Mouse (Mus musculus) bone marrow, adult 2 months (tissue): Measurements from ENCODE around the gene Cep41. TPM values are rescaled to one million over a fixed set of nuclear protein-coding genes. Genes with fewer than 3 reads are reported as not detected.

Source experiments
- H3K27ac ChIP-seq: fragments of 200-500 bp; 2 replicates; pipeline ENCODE4 v1.5.1; 2012; ENCODE audit warnings: low read depth, mild to moderate bottlenecking, control low read depth, inconsistent platforms, low read length; ENCODE audit not compliant: control insufficient read depth, poor library complexity, insufficient read depth
- H3K4me1 ChIP-seq: fragments of 200-500 bp; 2 replicates; pipeline ENCODE4 v1.6.1; 2011; ENCODE audit warnings: low read length; ENCODE audit not compliant: control insufficient read depth, insufficient read depth
- H3K4me3 ChIP-seq: fragments of 200-500 bp; replicated peaks from 2 replicates; pipeline ENCODE3; 2011; ENCODE audit warnings: mild to moderate bottlenecking, low read depth, low read length, control low read depth; ENCODE audit not compliant: control insufficient read depth
- CTCF ChIP-seq: fragments of 200-500 bp; IDR thresholded peaks from 2 replicates; pipeline ENCODE4 v1.5.1; 2011; ENCODE audit warnings: low read length, control low read depth; ENCODE audit not compliant: control insufficient read depth, insufficient read depth
- POLR2A ChIP-seq: fragments of 200-500 bp; IDR thresholded peaks from 2 replicates; pipeline ENCODE4 v1.6.1; 2011; ENCODE audit warnings: low read depth, mild to moderate bottlenecking, control low read depth, low read length, borderline replicate concordance; ENCODE audit not compliant: control insufficient read depth
- WGBS: fragments of 180-500 bp; shearing (Covaris S2); methylation state at CpG from one replicate; pipeline ENCODE4 v1.1.7; 2018; 5-methylcytosine and 5-hydroxymethylcytosine counted together
- polyA plus RNA-seq: library from polyadenylated mRNA; stranded (reverse); fragments of >200 nt; gene quantifications from 2 replicates; pipeline ENCODE4 v1.2.4, GENCODE M21; 2011; ENCODE audit warnings: low replicate concordance; ENCODE audit not compliant: missing spikeins, insufficient read depth, insufficient read length

Cep41 gene
- polyA plus RNA-seq, 1 experiment = 6.5 TPM

GRCm38 (mm10) chr6:30638674-30639268 lies 54.8 kb downstream of the Cep41 start, which contains the start of gene Cpa1:
Gene Cpa1 (plus strand): TSS chr6:30639218.
- WGBS = 75% methylated on average over 5 of the region's 5 CpGs
- H3K4me1 ChIP-seq = no peaks in the 10 kb centered on the region; the same call in 1 of the 2 replicates

GRCm38 (mm10) chr6:30636186-30636842 lies 57.2 kb downstream of the Cep41 start:
- no peak overlapping the region for H3K4me3 ChIP-seq
- H3K27ac ChIP-seq = no peak overlapping the region
- WGBS = 84% methylated on average over 4 of the region's 4 CpGs
- TF ChIP-seq CTCF (no peak), POLR2A (no peak)
- no peaks in the 10 kb centered on the region; the same call in 1 of the 2 replicates for H3K4me1 ChIP-seq

More at GRCm38 (mm10) chr6:30638674-30639268, 54.8 kb downstream of the Cep41 start, which contains the start of gene Cpa1:
- H3K27ac ChIP-seq = no peak within 1 kb of the TSS; the same call in 1 of the 2 replicates
- H3K4me3 ChIP-seq = no peak within 1 kb of the TSS
- TF ChIP-seq POLR2A (no peak), CTCF (no peak)

- Histone ChIP-seq H3K27ac (no peak overlapping the region), H3K4me3 (no peak overlapping the region), H3K4me1 (no peaks in the 10 kb centered on the region; the same call in 1 of the 2 replicates)
- no peak for TF ChIP-seq CTCF
- no peak for TF ChIP-seq POLR2A
- 63% methylated on average over 8 of the region's 8 CpGs for WGBS
These were observed 58.1 kb downstream of the Cep41 start for GRCm38 (mm10) chr6:30635361-30635862.

GRCm38 (mm10) chr6:30629989-30630388 lies 63.6 kb downstream of the Cep41 start:
- Histone ChIP-seq H3K27ac (no peak overlapping the region), H3K4me1 (peaks cover 1% of the 10 kb centered on the region; the same call in 1 of the 2 replicates), H3K4me3 (no peak overlapping the region)
- 54% methylated on average over 1 of the region's 1 CpGs for WGBS
- TF ChIP-seq CTCF (no peak), POLR2A (no peak)

GRCm38 (mm10) chr6:30628152-30628551 lies 65.4 kb downstream of the Cep41 start:
- Histone ChIP-seq H3K4me1 (peaks cover 1% of the 10 kb centered on the region; the same call in 1 of the 2 replicates), H3K4me3 (no peak overlapping the region), H3K27ac (no peak overlapping the region)
- WGBS = 84% methylated on average over 6 of the region's 6 CpGs
- TF ChIP-seq POLR2A = no peak
- TF ChIP-seq CTCF = no peak

GRCm38 (mm10) chr6:30624763-30625162 lies 68.8 kb downstream of the Cep41 start:
- no peak for TF ChIP-seq POLR2A
- TF ChIP-seq CTCF = no peak
- Histone ChIP-seq H3K27ac (no peak overlapping the region), H3K4me1 (peaks cover 1% of the 10 kb centered on the region; the same call in 1 of the 2 replicates), H3K4me3 (no peak overlapping the region)
- WGBS = 82% methylated on average over 9 of the region's 9 CpGs

GRCm38 (mm10) chr6:30621986-30622389 lies 71.6 kb downstream of the Cep41 start:
- TF ChIP-seq POLR2A (no peak), CTCF (no peak)

GRCm38 (mm10) chr6:30620994-30621393 lies 72.6 kb downstream of the Cep41 start:
- Histone ChIP-seq H3K27ac (no peak overlapping the region), H3K4me1 (peaks cover 3% of the 10 kb centered on the region; the same call in 1 of the 2 replicates), H3K4me3 (no peak overlapping the region)
- no peak for TF ChIP-seq CTCF
- no peak for TF ChIP-seq POLR2A
- 87% methylated on average over 6 of the region's 6 CpGs for WGBS

More at GRCm38 (mm10) chr6:30621986-30622389, 71.6 kb downstream of the Cep41 start:
- Histone ChIP-seq H3K4me3 (no peak overlapping the region), H3K4me1 (peaks cover 2% of the 10 kb centered on the region; the same call in 1 of the 2 replicates), H3K27ac (no peak overlapping the region)
- 54% methylated on average over 4 of the region's 4 CpGs for WGBS
